8 mouse cellular contexts compared by ENCODE assay signal in the genomic region with DNA sequence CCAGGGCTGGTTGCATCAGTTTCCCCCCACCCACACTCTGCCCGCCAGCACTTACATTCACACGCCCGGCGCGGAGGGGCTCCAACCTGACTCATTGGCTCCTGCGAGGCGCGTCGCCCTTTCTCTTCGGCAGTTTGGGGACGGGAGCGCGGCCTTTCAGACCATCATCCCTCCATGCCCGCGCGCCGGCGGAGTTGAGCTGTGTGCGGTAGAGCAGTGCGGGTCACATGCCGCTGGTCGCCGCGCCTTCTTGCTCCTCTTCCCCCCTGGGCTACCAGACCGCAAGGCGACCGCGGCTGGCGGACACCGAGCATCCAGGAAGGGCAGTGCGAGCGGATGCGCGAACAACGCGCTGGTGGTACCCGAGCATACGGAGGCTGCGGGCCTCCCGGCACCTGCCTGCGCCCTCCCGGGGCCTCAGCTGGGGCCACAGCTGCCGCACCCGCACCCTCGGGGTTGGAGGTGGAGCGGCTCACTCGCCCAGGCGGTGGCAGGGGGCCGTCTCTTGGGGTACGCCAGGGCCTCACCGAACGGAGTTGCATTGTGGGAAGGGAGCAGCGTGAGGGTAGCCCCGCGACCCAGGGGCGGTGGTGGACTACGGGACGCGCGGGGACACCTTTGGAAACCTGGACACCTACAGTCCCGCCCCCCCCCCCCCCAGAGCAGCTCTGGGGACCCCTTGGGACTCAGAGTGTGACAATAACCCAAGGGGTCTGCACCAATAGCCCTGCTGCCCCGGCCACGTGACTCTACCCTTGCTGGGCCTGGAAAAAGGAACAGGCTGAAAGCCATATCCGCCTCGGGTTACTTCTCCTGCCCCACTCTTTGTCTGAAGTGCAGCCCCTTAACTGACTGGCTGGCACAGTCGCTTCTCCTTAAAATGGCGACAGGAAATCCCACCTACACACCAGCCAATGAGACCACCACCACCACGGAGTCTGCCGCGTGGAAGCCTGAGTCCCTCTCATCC. TPM values are rescaled to one million over a fixed set of nuclear protein-coding genes. Genes with fewer than 3 reads are reported as not detected.
DNase-seq lines count a peak whose midpoint lies in the region; ATAC-seq and TF ChIP-seq lines count a peak whose summit lies in the region.

A gene (minus strand): TSS at position 478 of the 970 bp plus-strand sequence.

- peak within 1 kb of the TSS; percentile 90 for H3K4me3 ChIP-seq in embryonic facial prominence, embryonic 10.5 days
- peak within 1 kb of the TSS; percentile 89 for H3K4me3 ChIP-seq in heart, embryonic 13.5 days
- H3K4me3 ChIP-seq in lung, adult 2 months (replicated peaks; ENCODE audit: extremely low read depth, low read depth, low read length): peak within 1 kb of the TSS; percentile 75
- H3K4me3 ChIP-seq in neural tube, embryonic 15.5 days (replicated peaks): peak within 1 kb of the TSS; percentile 86

- peak; percentile 12 for ATAC-seq in CD4-positive, CD25-positive, alpha-beta regulatory T cell, adult 4 months
- ATAC-seq in heart, embryonic 13.5 days (ENCODE audit: extremely low read depth, insufficient number of reproducible peaks, low FRiP score, low TSS enrichment): peak; percentile 51
- ATAC-seq in neural tube, embryonic 15.5 days (ENCODE audit: low FRiP score): peak; percentile 80

- TF ChIP-seq POLR2A in lung, adult 2 months (IDR thresholded peaks at IDR 0.05; ENCODE audit: borderline replicate concordance, extremely low read depth, low read depth, low read length): no peak

- peak within 1 kb of the TSS; percentile 98 for H3K9ac ChIP-seq in heart, embryonic 13.5 days
- peak within 1 kb of the TSS; percentile 100 for H3K9ac ChIP-seq in neural tube, embryonic 15.5 days (replicated peaks)

- DNase-seq in adrenal gland, postnatal 14 days: peak; percentile 60
- DNase-seq in embryonic facial prominence, embryonic 10.5 days (ENCODE audit: low spot score): peak; percentile 90
- DNase-seq in layer of hippocampus, adult 18-20 months (ENCODE audit: low spot score in 2 of 2): peak; percentile 30 to 49
- DNase-seq in lung, adult 2 months: peak; percentile 37
- DNase-seq in thymus, postnatal 0 days (ENCODE audit: low spot score): peak; percentile 84

- peak within 1 kb of the TSS; percentile 100 for H3K27ac ChIP-seq in embryonic facial prominence, embryonic 10.5 days (replicated peaks)
- peak within 1 kb of the TSS; percentile 99 for H3K27ac ChIP-seq in heart, embryonic 13.5 days (replicated peaks)
- H3K27ac ChIP-seq in neural tube, embryonic 15.5 days (replicated peaks): peak within 1 kb of the TSS; percentile 100

- no peaks in the 10 kb centered on the region for H3K27me3 ChIP-seq in embryonic facial prominence, embryonic 10.5 days (replicated peaks; ENCODE audit: low read depth, poor library complexity, severe bottlenecking)
- H3K27me3 ChIP-seq in heart, embryonic 13.5 days (replicated peaks): no peaks in the 10 kb centered on the region
- no peaks in the 10 kb centered on the region for H3K27me3 ChIP-seq in neural tube, embryonic 15.5 days (replicated peaks)

- H3K36me3 ChIP-seq in embryonic facial prominence, embryonic 10.5 days (replicated peaks): peaks cover 21% of the 10 kb centered on the region
- H3K36me3 ChIP-seq in heart, embryonic 13.5 days: peaks cover 15% of the 10 kb centered on the region
- no peaks in the 10 kb centered on the region for H3K36me3 ChIP-seq in neural tube, embryonic 15.5 days

- no peak for TF ChIP-seq CTCF in lung, adult 2 months (IDR thresholded peaks at IDR 0.05; ENCODE audit: insufficient read depth, low read length)

- under 1% methylated on average over 69 of the region's 70 CpGs for WGBS in embryonic facial prominence, embryonic 10.5 days
- WGBS in heart, embryonic 13.5 days: under 1% methylated on average over 69 of the region's 70 CpGs
- under 1% methylated on average over 69 of the region's 70 CpGs for WGBS in lung, adult 2 months
- under 1% methylated on average over 65 of the region's 70 CpGs for WGBS in neural tube, embryonic 15.5 days

- peak within 1 kb of the TSS; percentile 87 for H3K4me2 ChIP-seq in heart, embryonic 13.5 days
- H3K4me2 ChIP-seq in neural tube, embryonic 15.5 days: peak within 1 kb of the TSS; percentile 81

- peaks cover 46% of the 10 kb centered on the region for H3K4me1 ChIP-seq in embryonic facial prominence, embryonic 10.5 days
- H3K4me1 ChIP-seq in heart, embryonic 13.5 days: peaks cover 38% of the 10 kb centered on the region
- H3K4me1 ChIP-seq in lung, adult 2 months (ENCODE audit: control insufficient read depth, insufficient read depth, low read length): peaks cover 6% of the 10 kb centered on the region; the same call in 1 of the 2 replicates
- H3K4me1 ChIP-seq in neural tube, embryonic 15.5 days: peaks cover 34% of the 10 kb centered on the region

- peaks cover 2% of the 10 kb centered on the region; the same call in 1 of the 2 replicates for H3K9me3 ChIP-seq in embryonic facial prominence, embryonic 10.5 days
- H3K9me3 ChIP-seq in heart, embryonic 13.5 days: no peaks in the 10 kb centered on the region
- H3K9me3 ChIP-seq in neural tube, embryonic 15.5 days (replicated peaks): no peaks in the 10 kb centered on the region

RNA-seq across cellular contexts. Expression of the gene that starts here (rescaled TPM):
- polyA plus RNA-seq in CD4-positive, CD25-positive, alpha-beta regulatory T cell, adult 4 months (2017; shearing (Covaris generic)): 10 to 100 TPM; 65.0 to 80.7 TPM
- 43.1 and 51.9 TPM in 2 replicates for total RNA-seq in adrenal gland, postnatal 14 days (2021)
- polyA plus RNA-seq in embryonic facial prominence, embryonic 10.5 days (2016; fragmentation: Nextera tagmentation; extraction: Ambion mirVana): 120 and 124 TPM in 2 replicates
- polyA plus RNA-seq in heart, embryonic 13.5 days (2015; fragmentation: Nextera tagmentation; extraction: Ambion mirVana): 69.7 and 70.4 TPM in 2 replicates
- 10 to 100 TPM; 77.6 to 84.1 TPM for total RNA-seq in layer of hippocampus, adult 18-20 months (2021)
- 17.6 and 19.9 TPM in 2 replicates for polyA plus RNA-seq in lung, adult 2 months (2012; rRNA removed)
- 127 and 134 TPM in 2 replicates for polyA plus RNA-seq in neural tube, embryonic 15.5 days (2015; fragmentation: Nextera tagmentation; extraction: Ambion mirVana)
- polyA plus RNA-seq in thymus, postnatal 0 days (2015; fragmentation: Nextera tagmentation; extraction: Ambion mirVana): 125 and 126 TPM in 2 replicates

Comparison
In these comparisons a context has a peak if more than half of its experiments do, and no peak if none do; other contexts are left out.
1. Peak in every context shown above with its lines: DNase-seq, ATAC-seq, H3K4me3 ChIP-seq and H3K27ac ChIP-seq.
2. ATAC-seq: peak in every context shown above with its lines; median percentile 80 in neural tube, embryonic 15.5 days; 51 in heart, embryonic 13.5 days; 12 in CD4-positive, CD25-positive, alpha-beta regulatory T cell, adult 4 months.
3. DNase-seq: peak in every context shown above with its lines; median percentile 90 in embryonic facial prominence, embryonic 10.5 days; 84 in thymus, postnatal 0 days; 60 in adrenal gland, postnatal 14 days; 40 in layer of hippocampus, adult 18-20 months; 37 in lung, adult 2 months.